Mouse (Mus musculus) stomach, embryonic 14.5 days (tissue): Measurements from ENCODE around the gene Ttc30a1. TPM values are rescaled to one million over a fixed set of nuclear protein-coding genes. Genes with fewer than 3 reads are reported as not detected.
"Not testable (repeated sequence)": the region's sequence is repeated elsewhere in the genome, so short reads cannot be mapped to it uniquely, and the experiment has no call there.

Experiments
- ATAC-seq: fragments of 200-750 bp; cut with Nextera tagmentation; 2 replicates; pipeline ENCODE4 v1.8.0; 2017; ENCODE audit warnings: low read depth, moderate TSS enrichment; ENCODE audit not compliant: insufficient number of reproducible peaks, insufficient read depth, low FRiP score
- H3K27ac ChIP-seq: fragments of 300-500 bp; sonication (generic); 2 replicates; pipeline ENCODE4 v1.5.1; 2014; ENCODE audit warnings: mild to moderate bottlenecking, low read length, moderate library complexity, mixed read lengths
- H3K27me3 ChIP-seq: fragments of 300-500 bp; sonication (generic); 2 replicates; pipeline ENCODE4 v1.6.1; 2014; ENCODE audit warnings: low read length, control low read depth, mixed read lengths; ENCODE audit not compliant: control insufficient read depth, insufficient read depth
- H3K36me3 ChIP-seq: fragments of 300-500 bp; sonication (generic); 2 replicates; pipeline ENCODE4 v1.6.1; 2014; ENCODE audit warnings: mild to moderate bottlenecking, control low read depth, low read length, moderate library complexity, mixed read lengths; ENCODE audit not compliant: control insufficient read depth, insufficient read depth
- H3K4me1 ChIP-seq: fragments of 300-500 bp; sonication (generic); 2 replicates; pipeline ENCODE4 v1.6.1; 2014; ENCODE audit warnings: low read length, control low read depth, mixed read lengths; ENCODE audit not compliant: control insufficient read depth, insufficient read depth
- H3K4me2 ChIP-seq: fragments of 300-500 bp; sonication (generic); replicated peaks from 2 replicates; pipeline ENCODE4 v1.6.1; 2014; ENCODE audit warnings: low read depth, low read length, control low read depth
- H3K4me3 ChIP-seq: fragments of 300-500 bp; sonication (generic); 2 replicates; pipeline ENCODE4 v1.5.1; 2014; ENCODE audit warnings: low read depth, low read length, control low read depth
- H3K9ac ChIP-seq: fragments of 300-500 bp; sonication (generic); replicated peaks from 2 replicates; pipeline ENCODE4 v1.6.1; 2014; ENCODE audit warnings: low read depth, mild to moderate bottlenecking, control low read depth, low read length, moderate library complexity, mixed read lengths
- H3K9me3 ChIP-seq: fragments of 300-500 bp; sonication (generic); 2 replicates; pipeline ENCODE4 v1.6.1; 2016; ENCODE audit warnings: low read depth, low read length, control low read depth; ENCODE audit not compliant: control insufficient read depth
- WGBS: fragments of 180-500 bp; shearing (Covaris S2); extraction: QIAGEN DNeasy Blood & Tissue Kit; methylation state at CpG from one replicate; pipeline ENCODE4 v1.1.7; 2014; 5-methylcytosine and 5-hydroxymethylcytosine counted together
- polyA plus RNA-seq: library from polyadenylated mRNA; unstranded; fragments of >200 nt; fragmentation: Nextera tagmentation; extraction: Ambion mirVana; gene quantifications from 2 replicates; pipeline ENCODE4 v1.2.1, GENCODE M21; 2014

Ttc30a1 gene
- polyA plus RNA-seq, 1 experiment from 2014 or later, result 7.8 TPM

DNA sequence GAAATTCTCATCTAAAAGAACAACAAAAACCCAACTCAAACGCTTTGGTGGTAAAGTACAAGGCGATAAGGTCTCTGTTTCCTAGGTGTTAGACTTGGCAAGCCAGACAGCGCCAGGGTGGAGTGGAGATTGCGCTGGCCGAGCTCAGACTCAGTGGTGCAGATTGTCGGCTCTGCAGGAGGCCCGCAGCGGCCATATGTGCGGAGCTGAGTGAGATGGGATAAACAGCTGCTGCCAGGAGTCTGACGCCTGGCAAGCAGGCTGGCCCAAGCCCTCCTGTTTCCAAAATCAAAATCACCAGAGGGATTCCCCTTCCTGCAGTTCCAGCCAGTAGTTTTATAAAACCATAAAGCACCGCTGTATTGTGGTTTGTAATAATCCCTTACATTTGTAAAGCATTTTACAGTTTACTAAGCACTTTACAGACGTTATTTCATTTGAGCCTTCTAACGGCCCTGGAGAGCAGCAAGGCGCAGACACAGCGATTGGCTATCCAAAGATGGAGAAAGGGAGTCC lies 21.9 kb downstream of the Ttc30a1 start:
- H3K9ac ChIP-seq, result no peak overlapping the region
- no peaks in the 10 kb centered on the region for H3K9me3 ChIP-seq
- H3K4me1 ChIP-seq, result peaks cover 19% of the 10 kb centered on the region
- 15% methylated on average over 15 of the region's 15 CpGs for WGBS
- H3K36me3 ChIP-seq, result no peaks in the 10 kb centered on the region
- ATAC-seq, result no peak
- no peak overlapping the region for H3K4me3 ChIP-seq
- peak overlapping the region; percentile 13; the same call in 1 of the 2 replicates for H3K4me2 ChIP-seq
- peak overlapping the region; percentile 68 for H3K27ac ChIP-seq
- no peaks in the 10 kb centered on the region for H3K27me3 ChIP-seq

DNA sequence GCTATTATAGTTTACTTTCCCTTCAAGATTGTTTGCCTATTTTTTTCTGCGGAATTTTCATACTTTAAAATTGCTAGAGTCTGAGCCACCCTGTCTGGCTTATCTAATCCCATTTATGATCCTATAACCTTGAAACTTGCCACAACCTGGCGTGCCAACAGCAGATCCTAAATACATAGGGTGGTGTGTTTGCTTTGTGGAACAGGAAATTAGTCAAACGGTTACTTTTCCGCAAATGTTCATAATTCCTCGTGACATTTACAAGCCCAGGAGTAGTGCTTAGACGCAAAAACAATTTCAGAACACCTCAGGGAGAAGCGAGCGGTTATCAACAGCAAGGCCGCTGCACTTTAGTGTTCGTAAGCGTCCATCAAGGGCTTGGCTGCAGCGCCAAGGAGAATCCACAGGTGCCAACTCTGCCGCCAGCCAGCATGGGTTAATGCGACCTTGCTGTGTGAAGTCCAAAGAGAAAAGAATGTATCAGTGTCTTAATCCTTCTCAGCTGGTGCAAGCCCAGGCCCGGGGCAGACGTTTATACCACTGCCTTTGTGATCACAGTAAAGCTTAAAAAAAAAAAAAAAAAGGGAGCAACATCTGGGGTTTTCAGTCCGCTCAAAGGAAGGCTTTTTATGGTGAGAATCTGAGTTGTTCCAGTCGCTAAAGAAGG lies 22.5 kb downstream of the Ttc30a1 start:
- ATAC-seq, result no peak

DNA sequence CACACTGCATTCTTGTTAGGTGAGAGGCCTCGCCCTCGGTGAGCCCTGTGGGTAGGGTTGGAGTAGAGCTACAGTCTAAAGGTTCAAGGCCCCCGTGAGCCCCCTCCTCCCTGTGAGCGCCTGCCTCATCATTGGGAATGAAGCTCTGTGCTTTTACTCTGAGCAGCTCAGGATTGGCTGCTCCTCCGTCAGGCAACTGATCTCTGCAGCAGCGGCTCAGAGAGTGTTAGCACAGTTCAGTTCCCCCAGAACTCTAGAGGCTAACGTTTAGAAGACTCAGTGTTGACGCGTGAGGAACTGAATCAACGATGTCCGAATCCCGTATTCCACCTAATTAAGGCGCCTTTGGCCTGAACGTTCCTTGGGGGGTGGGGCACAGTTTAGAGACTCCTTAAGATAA lies 26.1 kb downstream of the Ttc30a1 start:
- H3K27me3 ChIP-seq, result no peaks in the 10 kb centered on the region
- H3K9me3 ChIP-seq, result no peaks in the 10 kb centered on the region
- peak overlapping the region; percentile 10; the same call in 1 of the 2 replicates for H3K4me2 ChIP-seq
- peaks cover 17% of the 10 kb centered on the region for H3K4me1 ChIP-seq
- no peak overlapping the region for H3K9ac ChIP-seq
- ATAC-seq, result no peak
- no peak overlapping the region for H3K27ac ChIP-seq
- 42% methylated on average over 14 of the region's 14 CpGs for WGBS
- H3K4me3 ChIP-seq, result no peak overlapping the region
- H3K36me3 ChIP-seq, result no peaks in the 10 kb centered on the region

More for the DNA sequence above, 22.5 kb downstream of the Ttc30a1 start:
- no peak overlapping the region for H3K9ac ChIP-seq
- peak overlapping the region; percentile 68 for H3K27ac ChIP-seq
- 28% methylated on average over 18 of the region's 18 CpGs for WGBS
- H3K4me2 ChIP-seq, result peak overlapping the region; percentile 13; the same call in 1 of the 2 replicates
- H3K27me3 ChIP-seq, result no peaks in the 10 kb centered on the region
- peaks cover 19% of the 10 kb centered on the region for H3K4me1 ChIP-seq
- H3K36me3 ChIP-seq, result no peaks in the 10 kb centered on the region
- H3K4me3 ChIP-seq, result no peak overlapping the region
- no peaks in the 10 kb centered on the region for H3K9me3 ChIP-seq

DNA sequence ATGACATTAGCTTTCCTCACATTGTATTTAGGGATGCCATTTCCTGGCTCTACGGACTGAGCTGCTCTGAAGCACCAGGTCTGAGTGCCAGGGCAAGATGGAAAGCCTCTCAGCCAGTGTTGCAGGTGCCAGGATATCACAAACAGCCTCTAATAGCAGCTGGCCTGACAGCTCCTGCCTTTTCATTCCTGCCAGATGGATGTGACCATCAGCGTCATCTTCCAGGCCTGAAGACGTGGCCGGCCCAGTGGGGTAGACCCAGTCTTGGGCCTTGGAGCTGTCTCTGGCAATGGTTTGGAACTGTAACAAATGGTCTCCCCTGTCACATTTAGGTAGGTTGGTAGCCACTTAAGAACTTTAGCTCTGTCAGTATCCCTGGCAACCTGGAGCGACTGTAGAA lies 28.4 kb downstream of the Ttc30a1 start:
- H3K4me2 ChIP-seq, result no peak overlapping the region
- no peaks in the 10 kb centered on the region for H3K36me3 ChIP-seq
- no peak overlapping the region for H3K27ac ChIP-seq
- H3K9me3 ChIP-seq, result no peaks in the 10 kb centered on the region
- no peak overlapping the region for H3K9ac ChIP-seq
- WGBS, result 89% methylated on average over 5 of the region's 5 CpGs
- ATAC-seq, result no peak
- H3K4me1 ChIP-seq, result 0 out of 2 replicates have a peak, but pooled peaks cover 3% of the 10 kb centered on the region
- H3K4me3 ChIP-seq, result no peak overlapping the region
- no peaks in the 10 kb centered on the region for H3K27me3 ChIP-seq

DNA sequence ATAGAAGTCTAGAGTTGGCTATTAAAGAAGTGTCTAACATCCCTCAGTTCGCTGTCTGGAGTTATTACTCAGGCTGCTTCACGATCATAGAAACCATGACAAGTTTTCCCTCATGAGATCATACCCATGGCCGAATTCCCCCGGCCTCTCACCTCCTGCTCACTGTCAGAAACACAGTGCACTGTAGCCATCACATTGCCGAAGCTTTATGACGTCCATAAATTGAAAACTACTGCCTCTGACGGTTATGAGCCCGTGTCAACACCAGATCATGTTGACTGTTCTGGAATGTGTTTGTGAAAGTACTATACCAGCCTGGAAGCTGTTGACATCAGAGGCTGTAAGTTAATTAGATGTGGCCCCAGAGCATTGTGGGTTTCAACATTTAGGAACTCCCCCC lies 31.1 kb downstream of the Ttc30a1 start:
- H3K9ac ChIP-seq, result no peak overlapping the region
- WGBS, result 85% methylated on average over 8 of the region's 8 CpGs

DNA sequence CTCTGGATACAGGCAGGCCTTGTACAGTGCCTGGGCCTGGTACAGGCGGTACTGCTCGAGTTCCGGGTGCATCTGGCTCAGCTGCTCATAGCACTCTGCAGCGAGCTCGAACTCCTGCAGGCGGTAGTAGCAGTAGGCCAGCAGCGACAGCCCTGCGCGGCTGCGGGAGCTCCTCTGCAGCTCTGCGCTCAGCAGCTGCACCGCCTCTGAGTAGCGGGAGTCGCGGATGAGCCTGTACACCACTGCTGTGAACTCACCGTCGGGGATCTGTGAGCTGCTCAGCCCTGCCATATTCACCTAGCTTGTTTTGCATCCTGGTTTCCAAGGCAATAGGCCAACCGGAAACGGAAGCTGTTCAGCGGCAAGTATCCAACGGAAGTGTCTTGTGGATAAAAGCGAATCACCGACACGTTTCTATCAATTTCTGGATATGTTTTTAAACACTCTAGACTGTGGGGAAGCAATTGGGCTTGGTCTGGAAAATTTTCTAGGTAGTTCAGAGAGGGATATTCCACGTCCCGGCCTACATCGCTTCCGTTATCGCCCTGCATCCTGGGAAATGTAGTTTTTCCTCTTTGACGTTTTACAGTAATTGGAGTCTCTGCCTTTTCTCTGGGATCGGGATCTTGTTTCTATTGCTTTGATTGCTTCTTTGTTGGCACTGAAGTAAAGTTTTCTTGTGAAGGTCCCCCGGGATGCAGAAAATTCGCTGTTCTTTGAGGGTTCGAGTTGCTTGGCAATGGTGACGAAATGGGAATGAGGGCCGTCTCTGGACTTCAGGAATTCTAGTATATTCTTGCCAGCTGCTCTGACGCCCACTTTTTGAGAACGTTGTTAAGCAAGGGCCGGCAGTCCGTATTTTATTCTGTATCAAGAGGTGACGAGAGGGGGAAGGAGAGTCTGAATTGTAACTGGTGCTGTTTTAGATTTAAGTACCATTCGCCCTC lies 43.4 kb downstream of the Ttc30a1 start, which contains the start of gene Ttc30b:
Gene Ttc30b (minus strand): TSS at position 469 of the 947 bp plus-strand sequence.
- Histone ChIP-seq H3K4me3 (peak within 1 kb of the TSS; percentile 55), H3K9me3 (no peaks in the 10 kb centered on the region), H3K4me2 (peak within 1 kb of the TSS; percentile 53), H3K36me3 (no peaks in the 10 kb centered on the region), H3K27ac (peak within 1 kb of the TSS; percentile 77), H3K9ac (peak within 1 kb of the TSS; percentile 33), H3K27me3 (no peaks in the 10 kb centered on the region), H3K4me1 (no peaks in the 10 kb centered on the region; the same call in 1 of the 2 replicates)
- ATAC-seq, result peak; percentile 85
- WGBS, result 5% methylated on average over 32 of the region's 42 CpGs

More for the DNA sequence above, 31.1 kb downstream of the Ttc30a1 start:
- no peaks in the 10 kb centered on the region for H3K36me3 ChIP-seq
- no peaks in the 10 kb centered on the region for H3K9me3 ChIP-seq
- 0 out of 2 replicates have a peak, but pooled peaks cover 2% of the 10 kb centered on the region for H3K4me1 ChIP-seq
- H3K4me2 ChIP-seq, result no peak overlapping the region
- H3K4me3 ChIP-seq, result no peak overlapping the region
- H3K27me3 ChIP-seq, result no peaks in the 10 kb centered on the region
- ATAC-seq, result no peak
- no peak overlapping the region for H3K27ac ChIP-seq

DNA sequence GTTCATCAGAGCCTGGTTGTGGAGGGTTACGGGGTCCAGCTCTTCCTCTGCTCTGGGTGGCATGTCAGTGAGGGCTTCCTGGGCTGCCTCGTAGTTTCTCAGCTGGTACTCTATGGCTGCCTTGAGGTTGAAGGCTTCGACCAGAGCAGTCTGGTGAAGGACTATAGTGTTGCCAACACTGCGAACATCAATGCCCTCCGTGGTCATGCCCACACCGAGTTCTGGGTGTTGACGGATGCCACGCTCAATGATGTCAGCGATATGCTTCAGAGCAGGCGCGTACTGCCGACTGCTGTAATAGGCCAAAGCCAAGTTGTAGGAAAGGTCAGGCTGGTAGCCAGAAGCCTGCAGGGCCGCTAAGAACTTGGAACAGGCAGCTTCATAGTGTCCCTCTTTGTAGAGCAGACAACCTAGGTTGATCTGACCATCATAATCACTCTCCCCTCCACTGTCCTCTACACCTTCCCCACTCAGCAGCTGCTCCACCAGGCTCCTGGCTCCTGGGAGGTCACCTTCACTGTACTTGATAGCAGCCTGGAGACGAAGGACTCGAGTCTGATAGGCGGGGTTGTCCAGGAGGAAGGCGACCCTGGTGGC lies 44.1 kb downstream of the Ttc30a1 start:
- H3K27ac ChIP-seq, H3K36me3 ChIP-seq, H3K9me3 ChIP-seq, H3K27me3 ChIP-seq, H3K4me1 ChIP-seq, H3K9ac ChIP-seq: not testable (repeated sequence)
- peak; percentile 7; the same call in 1 of the 2 replicates for ATAC-seq
- WGBS, result 61% methylated on average over 15 of the region's 17 CpGs
- Histone ChIP-seq H3K4me2 (peak overlapping the region; percentile 53), H3K4me3 (peak overlapping the region; percentile 55)

DNA sequence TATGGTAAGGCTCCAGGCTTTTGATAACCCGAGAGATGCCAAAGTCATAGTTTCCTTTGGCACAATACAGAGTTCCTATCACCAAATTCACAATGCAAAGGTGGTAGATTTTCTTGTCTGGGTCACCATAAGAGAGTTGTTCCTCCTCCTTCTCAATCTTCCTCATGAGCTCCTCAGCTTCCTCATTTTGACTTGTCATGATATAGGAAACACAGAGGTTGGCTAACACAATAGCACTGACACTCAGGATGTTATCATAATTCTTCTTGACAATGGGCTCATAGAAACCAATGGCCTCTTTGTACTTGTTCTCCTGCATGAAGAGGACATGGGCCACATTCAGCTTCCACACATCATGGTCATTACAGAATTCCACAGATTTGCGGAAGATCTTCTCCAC lies 45.1 kb downstream of the Ttc30a1 start:
- not testable (repeated sequence) for ATAC-seq, H3K9ac ChIP-seq, H3K4me2 ChIP-seq, H3K4me3 ChIP-seq, H3K27me3 ChIP-seq, H3K27ac ChIP-seq, H3K36me3 ChIP-seq, H3K9me3 ChIP-seq, H3K4me1 ChIP-seq
- WGBS, result 94% methylated on average over 2 of the region's 2 CpGs
